Mouse (Mus musculus) stomach, postnatal 0 days (tissue): ENCODE measurements around the gene Rabggtb. TPM values are rescaled to one million over a fixed set of nuclear protein-coding genes. Genes with fewer than 3 reads are reported as not detected.

Experiments used
- ATAC-seq: fragments of 200-750 bp; cut with Nextera tagmentation; 2 replicates; pipeline ENCODE4 v1.8.0; 2017; ENCODE audit not compliant: low FRiP score, low TSS enrichment
- DNase-seq: peaks from one replicate; pipeline ENCODE4 v3.0.0-alpha.2; 2016; ENCODE audit warnings: low spot score
- H3K27ac ChIP-seq: fragments of 300-500 bp; sonication (generic); replicated peaks from 2 replicates; pipeline ENCODE4 v1.5.1; 2014; ENCODE audit warnings: mild to moderate bottlenecking, control low read depth
- H3K27me3 ChIP-seq: fragments of 300-500 bp; sonication (generic); 2 replicates; pipeline ENCODE4 v1.6.1; 2014; ENCODE audit warnings: low read length; ENCODE audit not compliant: control insufficient read depth, insufficient read depth
- H3K36me3 ChIP-seq: fragments of 300-500 bp; sonication (generic); 2 replicates; pipeline ENCODE4 v1.6.1; 2014; ENCODE audit warnings: low read length, mixed read lengths; ENCODE audit not compliant: control insufficient read depth, insufficient read depth
- H3K4me1 ChIP-seq: fragments of 300-500 bp; sonication (generic); replicated peaks from 2 replicates; pipeline ENCODE4 v1.6.1; 2014; ENCODE audit warnings: antibody characterized with exemption; ENCODE audit not compliant: control insufficient read depth, insufficient read depth
- H3K4me2 ChIP-seq: fragments of 300-500 bp; sonication (generic); replicated peaks from 2 replicates; pipeline ENCODE4 v1.6.1; 2014; ENCODE audit warnings: low read depth, mild to moderate bottlenecking, control low read depth, moderate library complexity
- H3K4me3 ChIP-seq: fragments of 300-500 bp; sonication (generic); 2 replicates; pipeline ENCODE4 v1.5.1; 2014; ENCODE audit warnings: low read depth, low read length, control low read depth
- H3K9ac ChIP-seq: fragments of 300-500 bp; sonication (generic); 2 replicates; pipeline ENCODE4 v1.6.1; 2014; ENCODE audit warnings: mild to moderate bottlenecking, low read length, control low read depth, mixed read lengths
- H3K9me3 ChIP-seq: fragments of 300-500 bp; sonication (generic); 2 replicates; pipeline ENCODE4 v1.6.1; 2016; ENCODE audit warnings: low read length; ENCODE audit not compliant: control insufficient read depth
- CTCF ChIP-seq: IDR thresholded peaks from 2 replicates; pipeline ENCODE4 v1.5.1; 2016; ENCODE audit warnings: antibody characterized with exemption, low read depth, mild to moderate bottlenecking, moderate library complexity
- EP300 ChIP-seq: optimal IDR thresholded peaks from 2 replicates; pipeline ENCODE3; 2016; ENCODE audit warnings: antibody characterized with exemption
- WGBS: fragments of 180-500 bp; shearing (Covaris S2); extraction: QIAGEN DNeasy Blood & Tissue Kit; methylation state at CpG from one replicate; pipeline ENCODE4 v1.1.7; 2014; 5-methylcytosine and 5-hydroxymethylcytosine counted together
- polyA plus RNA-seq: library from polyadenylated mRNA; unstranded; fragments of >200 nt; fragmentation: Nextera tagmentation; extraction: Ambion mirVana; gene quantifications from 2 replicates; pipeline ENCODE4 v1.2.1, GENCODE M21; 2015

The Rabggtb gene
- polyA plus RNA-seq, 1 experiment from 2014 or later: 29.8 TPM

GRCm38 (mm10) chr3:153957916-153958315 lies 45.1 kb upstream of the Rabggtb start:
- Histone ChIP-seq H3K4me1 (no peaks in the 10 kb centered on the region), H3K36me3 (no peaks in the 10 kb centered on the region), H3K27ac (no peak overlapping the region), H3K4me2 (no peak overlapping the region), H3K27me3 (no peaks in the 10 kb centered on the region), H3K9ac (no peak overlapping the region), H3K4me3 (no peak overlapping the region), H3K9me3 (no peaks in the 10 kb centered on the region)
- no peak for TF ChIP-seq CTCF
- TF ChIP-seq EP300: no peak
- no peak for DNase-seq
- ATAC-seq: no peak
- 79% methylated on average over 5 of the region's 5 CpGs for WGBS

- Histone ChIP-seq H3K4me2 (no peak overlapping the region), H3K9ac (no peak overlapping the region), H3K9me3 (no peaks in the 10 kb centered on the region), H3K36me3 (no peaks in the 10 kb centered on the region), H3K27me3 (no peaks in the 10 kb centered on the region), H3K4me3 (no peak overlapping the region), H3K4me1 (no peaks in the 10 kb centered on the region), H3K27ac (no peak overlapping the region)
- ATAC-seq: no peak
- TF ChIP-seq EP300 (no peak), CTCF (no peak)
- 54% methylated on average over 2 of the region's 2 CpGs for WGBS
- DNase-seq: no peak
Observed at GRCm38 (mm10) chr3:153948176-153948575, 35.4 kb upstream of the Rabggtb start.

- H3K4me1 ChIP-seq: no peaks in the 10 kb centered on the region
- no peak overlapping the region for H3K4me3 ChIP-seq
- WGBS: 75% methylated on average over 4 of the region's 4 CpGs
- DNase-seq (no peak), ATAC-seq (no peak)
- no peak overlapping the region for H3K27ac ChIP-seq
- H3K9ac ChIP-seq: no peak overlapping the region
- no peak overlapping the region for H3K4me2 ChIP-seq
- TF ChIP-seq EP300 (no peak), CTCF (no peak)
- H3K36me3 ChIP-seq: no peaks in the 10 kb centered on the region
- H3K9me3 ChIP-seq: no peaks in the 10 kb centered on the region
- H3K27me3 ChIP-seq: no peaks in the 10 kb centered on the region
Observed at GRCm38 (mm10) chr3:153947271-153947670, 34.5 kb upstream of the Rabggtb start.

GRCm38 (mm10) chr3:153944335-153944990 lies 31.7 kb upstream of the Rabggtb start, which contains the start of gene Acadm:
Gene Acadm, minus strand, starts transcription at chr3:153944632.
- Histone ChIP-seq H3K36me3 (peaks cover 2% of the 10 kb centered on the region; the same call in 1 of the 2 replicates), H3K4me1 (no peaks in the 10 kb centered on the region), H3K27ac (peak within 1 kb of the TSS; percentile 93), H3K4me2 (peak within 1 kb of the TSS; percentile 70), H3K9ac (peak within 1 kb of the TSS; percentile 80), H3K4me3 (peak within 1 kb of the TSS; percentile 74), H3K27me3 (no peaks in the 10 kb centered on the region), H3K9me3 (no peaks in the 10 kb centered on the region)
- TF ChIP-seq EP300: no peak
- peak; percentile 1; the same call in 1 of the 2 replicates for TF ChIP-seq CTCF
- DNase-seq: peak; percentile 99
- peak; percentile 99 for ATAC-seq
- WGBS: under 1% methylated on average over 41 of the region's 41 CpGs

- ATAC-seq (peak; percentile 67), DNase-seq (no peak)
- TF ChIP-seq EP300 (no peak), CTCF (0 out of 2 replicates have a peak, but pooled peaks have one; percentile 1)
Observed at GRCm38 (mm10) chr3:153943901-153944334, 31.1 kb upstream of the Rabggtb start.

GRCm38 (mm10) chr3:153943003-153943640 lies 30.3 kb upstream of the Rabggtb start:
- no peaks in the 10 kb centered on the region for H3K27me3 ChIP-seq
- H3K4me3 ChIP-seq: peak overlapping the region; percentile 74
- H3K9me3 ChIP-seq: no peaks in the 10 kb centered on the region
- no peak overlapping the region for H3K9ac ChIP-seq
- peak overlapping the region; percentile 70 for H3K4me2 ChIP-seq
- DNase-seq (no peak), ATAC-seq (no peak)
- WGBS: 14% methylated on average over 12 of the region's 12 CpGs
- H3K36me3 ChIP-seq: peaks cover 4% of the 10 kb centered on the region; the same call in 1 of the 2 replicates
- H3K4me1 ChIP-seq: no peaks in the 10 kb centered on the region
- TF ChIP-seq CTCF (no peak), EP300 (no peak)
- H3K27ac ChIP-seq: peak overlapping the region; percentile 93

More at GRCm38 (mm10) chr3:153943901-153944334, 31.1 kb upstream of the Rabggtb start:
- WGBS: under 1% methylated on average over 19 of the region's 19 CpGs
- peak overlapping the region; percentile 74 for H3K4me3 ChIP-seq
- H3K9me3 ChIP-seq: no peaks in the 10 kb centered on the region
- H3K9ac ChIP-seq: peak overlapping the region; percentile 80
- peak overlapping the region; percentile 70 for H3K4me2 ChIP-seq
- H3K27ac ChIP-seq: peak overlapping the region; percentile 93
- no peaks in the 10 kb centered on the region for H3K27me3 ChIP-seq
- peaks cover 2% of the 10 kb centered on the region; the same call in 1 of the 2 replicates for H3K36me3 ChIP-seq
- no peaks in the 10 kb centered on the region for H3K4me1 ChIP-seq
